Mouse (Mus musculus) E14TG2a.4 (cell line): ENCODE data around the gene Drap1.

Experiments used
- CTCF ChIP-seq: conservative IDR thresholded peaks from 2 replicates; pipeline ENCODE4 v1.5.1; 2014; ENCODE audit warnings: low read length
- NANOG ChIP-seq: IDR thresholded peaks from 2 replicates; pipeline ENCODE4 v1.6.1; 2014; ENCODE audit warnings: borderline replicate concordance, low read length, mixed read lengths

DNA sequence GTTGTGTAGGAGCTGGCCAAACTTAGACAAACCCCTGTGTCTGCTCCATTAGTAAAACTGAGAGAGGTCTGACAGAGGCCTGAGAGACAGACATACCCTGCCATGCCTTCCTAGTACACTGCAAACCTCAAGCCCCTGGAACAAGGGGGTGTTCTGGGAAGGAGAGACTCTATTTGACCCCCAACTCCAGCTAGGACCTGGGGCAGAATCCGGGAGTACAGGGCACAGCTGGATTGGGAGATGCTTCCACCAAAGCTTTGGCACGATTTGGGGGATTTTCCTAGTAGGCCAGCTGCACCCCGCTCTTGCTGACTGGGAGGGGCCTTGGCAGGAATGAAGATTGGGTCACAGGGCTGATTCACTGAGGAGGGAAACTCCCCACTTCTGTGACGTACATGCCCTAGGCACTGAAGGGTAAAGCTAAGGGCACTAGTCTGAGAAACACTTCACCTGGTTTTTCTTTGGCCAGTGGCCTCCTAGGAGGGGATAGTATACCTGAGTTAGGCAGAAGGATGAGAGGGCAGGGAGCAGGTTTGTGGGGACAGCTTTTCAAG, 7.2 kb upstream of the Drap1 start:
- no peak for TF ChIP-seq CTCF
- TF ChIP-seq NANOG, result no peak
